Mouse (Mus musculus): Measurements from ENCODE around the gene Hcst.

DNA sequence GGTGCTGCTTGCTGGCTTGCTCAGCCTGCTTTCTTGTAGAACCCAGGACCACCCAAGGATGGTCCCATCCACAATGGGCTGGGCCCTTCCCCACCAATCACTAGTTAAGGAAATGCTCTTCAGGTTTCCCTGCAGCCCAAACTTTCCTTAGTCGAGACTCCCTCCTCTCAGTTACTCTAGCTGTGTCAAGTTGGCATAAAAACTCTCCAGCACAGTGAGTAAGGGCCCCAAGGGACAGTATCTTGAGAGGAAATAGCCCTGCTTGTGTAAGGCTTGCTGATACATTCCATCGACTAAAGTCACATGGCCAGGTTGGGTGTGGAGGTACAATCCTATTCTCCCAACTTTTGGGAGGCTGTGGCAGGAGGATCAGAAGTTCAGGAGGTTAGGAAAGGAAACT is 10.5 kb upstream of the Hcst start:
- TF ChIP-seq HCFC1 (IDR thresholded peaks at IDR 0.05; ENCODE audit: borderline replicate concordance, insufficient read depth, low read length) (no peak), ZNF384 (IDR thresholded peaks at IDR 0.05; ENCODE audit: low read depth, low read length) (no peak)

All from ES-E14 (cell line).